Mouse (Mus musculus) lung, embryonic 15.5 days (tissue): ENCODE measurements around the gene Ssna1. TPM values are rescaled to one million over a fixed set of nuclear protein-coding genes. Genes with fewer than 3 reads are reported as not detected.
A peak's percentile ranks its signal among the peaks of the same experiment; 100 is the strongest.

Source experiments
- ATAC-seq: fragments of 200-750 bp; cut with Nextera tagmentation; 2 replicates; pipeline ENCODE4 v1.8.0; 2017; ENCODE audit warnings: moderate number of reproducible peaks, borderline replicate concordance; ENCODE audit not compliant: low FRiP score, low TSS enrichment; ENCODE audit errors: extremely low read depth
- H3K27ac ChIP-seq: fragments of 300-500 bp; sonication (generic); 2 replicates; pipeline ENCODE4 v1.5.1; 2015; ENCODE audit warnings: moderate library complexity, mild to moderate bottlenecking, inconsistent platforms
- H3K27me3 ChIP-seq: fragments of 300-500 bp; sonication (generic); 2 replicates; pipeline ENCODE4 v1.6.1; 2015; ENCODE audit warnings: inconsistent platforms
- H3K36me3 ChIP-seq: fragments of 300-500 bp; sonication (generic); 2 replicates; pipeline ENCODE4 v1.6.1; 2015; ENCODE audit warnings: inconsistent platforms
- H3K4me1 ChIP-seq: fragments of 300-500 bp; sonication (generic); 2 replicates; pipeline ENCODE4 v1.6.1; 2015; ENCODE audit warnings: inconsistent platforms
- H3K4me2 ChIP-seq: fragments of 300-500 bp; sonication (generic); 2 replicates; pipeline ENCODE4 v1.6.1; 2015; ENCODE audit warnings: inconsistent platforms, mild to moderate bottlenecking, moderate library complexity
- H3K4me3 ChIP-seq: fragments of 300-500 bp; sonication (generic); 2 replicates; pipeline ENCODE4 v1.5.1; 2015; ENCODE audit warnings: mild to moderate bottlenecking, inconsistent platforms
- H3K9ac ChIP-seq: fragments of 300-500 bp; sonication (generic); 2 replicates; pipeline ENCODE4 v1.6.1; 2015; ENCODE audit warnings: inconsistent platforms
- H3K9me3 ChIP-seq: fragments of 300-500 bp; sonication (generic); 2 replicates; pipeline ENCODE4 v1.6.1; 2016; ENCODE audit warnings: inconsistent platforms
- WGBS: fragments of 180-500 bp; shearing (Covaris S2); methylation state at CpG from one replicate; pipeline ENCODE4 v1.1.7; 2015; 5-methylcytosine and 5-hydroxymethylcytosine counted together
- polyA plus RNA-seq: library from polyadenylated mRNA; unstranded; fragments of >200 nt; fragmentation: Nextera tagmentation; extraction: Ambion mirVana; gene quantifications from 2 replicates; pipeline ENCODE4 v1.2.1, GENCODE M21; 2015

Gene Ssna1
- polyA plus RNA-seq = 229 and 239 TPM in 2 replicates

DNA sequence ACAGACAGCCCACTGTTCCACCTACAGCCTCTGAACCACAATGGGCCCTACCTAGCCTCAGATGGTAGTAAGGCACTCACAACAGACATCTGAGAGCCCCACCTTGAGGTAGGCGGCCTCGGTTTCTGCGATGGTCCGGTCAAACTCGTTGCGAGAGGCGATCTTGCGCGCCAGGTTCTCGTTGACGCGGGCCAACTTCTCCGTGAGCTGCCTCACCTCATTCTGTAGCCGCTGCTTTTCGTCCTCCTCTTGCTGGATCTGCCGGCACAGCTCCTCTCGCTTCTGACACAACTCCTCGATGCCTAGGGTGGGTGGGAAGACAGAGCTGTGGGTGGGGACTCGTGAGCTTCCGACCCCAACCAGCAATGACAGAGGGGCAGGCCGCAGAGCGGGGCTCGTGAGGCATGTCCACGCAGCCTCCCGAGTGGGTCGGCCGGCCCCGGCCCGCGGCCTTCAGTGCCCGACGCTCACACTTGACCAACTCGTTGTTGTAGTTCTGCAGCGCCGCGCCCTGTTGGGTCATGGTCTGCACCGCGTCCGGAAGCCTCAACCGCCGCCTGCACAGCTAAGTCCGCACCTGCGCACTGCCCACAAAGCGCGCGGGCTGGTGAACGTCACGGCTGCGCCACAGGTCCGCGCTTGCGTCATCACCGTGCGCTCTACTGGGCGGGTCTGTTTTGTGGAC lies at the start of gene Ssna1, which contains the start of gene Anapc2:
Ssna1 (minus strand) TSS at position 612 of the 685 bp plus-strand sequence.
Anapc2 (plus strand) TSS at position 652 of the 685 bp plus-strand sequence.
- Histone ChIP-seq H3K9me3 (no peaks in the 10 kb centered on the region), H3K4me3 (peak within 1 kb of the TSS; percentile 80), H3K4me2 (peak within 1 kb of the TSS; percentile 94), H3K27me3 (no peaks in the 10 kb centered on the region), H3K9ac (peak within 1 kb of the TSS; percentile 88), H3K36me3 (peaks cover 51% of the 10 kb centered on the region), H3K27ac (peak within 1 kb of the TSS; percentile 85), H3K4me1 (peaks cover 27% of the 10 kb centered on the region)
- under 1% methylated on average over 55 of the region's 55 CpGs for WGBS
- ATAC-seq = peak; percentile 96

DNA sequence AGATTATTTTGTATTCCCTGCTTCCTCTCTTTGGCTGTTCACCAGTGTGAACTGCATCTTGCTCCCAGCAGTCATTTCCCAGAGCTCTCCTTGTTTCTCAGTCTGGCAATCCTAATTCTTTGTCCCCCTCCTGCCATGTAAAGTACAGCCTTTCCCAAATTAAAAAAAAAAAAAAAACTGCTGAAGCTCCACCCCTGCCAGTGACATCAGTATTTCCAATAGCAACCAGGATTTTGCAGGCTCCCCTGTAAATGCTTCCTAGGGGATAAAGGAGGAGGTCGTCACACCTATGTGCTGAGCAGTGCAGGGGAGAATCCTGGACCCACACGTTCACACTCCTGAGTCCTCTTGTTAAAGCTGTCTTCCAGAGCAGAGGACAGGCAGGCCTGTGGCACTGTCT lies 47.8 kb upstream of the Ssna1 start:
- no peak for ATAC-seq
- H3K9me3 ChIP-seq = no peaks in the 10 kb centered on the region
- H3K9ac ChIP-seq = no peak overlapping the region
- H3K4me2 ChIP-seq = no peak overlapping the region
- no peak overlapping the region for H3K27ac ChIP-seq
- WGBS = 31% methylated on average over 2 of the region's 2 CpGs
- no peak overlapping the region for H3K4me3 ChIP-seq
- H3K4me1 ChIP-seq = peaks cover 9% of the 10 kb centered on the region
- peaks cover 49% of the 10 kb centered on the region for H3K27me3 ChIP-seq
- no peaks in the 10 kb centered on the region for H3K36me3 ChIP-seq

DNA sequence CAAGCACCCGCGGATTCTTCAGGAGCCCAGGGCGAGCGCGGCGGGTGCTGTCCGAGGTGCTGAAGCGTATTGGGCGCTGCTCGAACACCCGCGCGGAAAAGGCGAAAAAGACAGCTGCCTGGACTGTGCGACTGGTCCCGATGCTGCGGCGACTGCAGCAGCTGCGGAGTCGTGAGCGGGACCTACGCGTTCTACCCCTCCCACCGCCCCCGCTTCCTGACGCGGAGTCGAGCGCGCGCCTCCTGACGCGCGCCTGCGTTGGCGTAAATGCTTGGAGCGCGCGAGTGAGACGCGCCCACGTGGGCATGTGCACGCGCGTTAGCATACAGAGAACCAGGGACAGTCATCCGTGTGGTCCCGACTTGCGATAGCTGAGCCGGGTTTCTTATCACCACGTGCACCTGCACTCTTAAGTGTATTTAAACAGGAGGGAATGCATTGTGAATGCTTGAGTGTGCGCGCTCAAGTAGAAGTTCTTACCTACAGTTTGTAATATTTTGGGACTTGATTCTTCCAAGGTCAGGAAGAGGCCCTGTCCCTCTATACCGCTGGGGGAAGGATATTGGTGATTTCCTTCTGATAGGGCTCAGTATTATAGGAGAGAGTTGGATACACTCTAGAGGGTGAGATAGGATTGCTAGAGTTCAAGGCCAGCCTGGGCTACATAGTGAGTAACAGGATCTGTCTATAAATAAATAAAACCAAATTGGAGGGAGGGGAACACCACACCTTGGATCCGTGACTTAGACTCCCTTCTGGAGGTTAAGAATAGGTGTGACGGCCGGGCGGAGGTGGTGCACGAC lies 46.9 kb upstream of the Ssna1 start, which contains the start of gene Grin1:
Grin1 (minus strand) TSS at position 217 of the 803 bp plus-strand sequence.
- peak; percentile 27; the same call in 1 of the 2 replicates for ATAC-seq
- Histone ChIP-seq H3K9me3 (no peaks in the 10 kb centered on the region), H3K4me1 (peaks cover 9% of the 10 kb centered on the region), H3K9ac (no peak within 1 kb of the TSS), H3K4me2 (peak within 1 kb of the TSS; percentile 54), H3K27me3 (peaks cover 55% of the 10 kb centered on the region), H3K4me3 (peak within 1 kb of the TSS; percentile 26), H3K36me3 (no peaks in the 10 kb centered on the region), H3K27ac (no peak within 1 kb of the TSS)
- WGBS = 9% methylated on average over 58 of the region's 58 CpGs

DNA sequence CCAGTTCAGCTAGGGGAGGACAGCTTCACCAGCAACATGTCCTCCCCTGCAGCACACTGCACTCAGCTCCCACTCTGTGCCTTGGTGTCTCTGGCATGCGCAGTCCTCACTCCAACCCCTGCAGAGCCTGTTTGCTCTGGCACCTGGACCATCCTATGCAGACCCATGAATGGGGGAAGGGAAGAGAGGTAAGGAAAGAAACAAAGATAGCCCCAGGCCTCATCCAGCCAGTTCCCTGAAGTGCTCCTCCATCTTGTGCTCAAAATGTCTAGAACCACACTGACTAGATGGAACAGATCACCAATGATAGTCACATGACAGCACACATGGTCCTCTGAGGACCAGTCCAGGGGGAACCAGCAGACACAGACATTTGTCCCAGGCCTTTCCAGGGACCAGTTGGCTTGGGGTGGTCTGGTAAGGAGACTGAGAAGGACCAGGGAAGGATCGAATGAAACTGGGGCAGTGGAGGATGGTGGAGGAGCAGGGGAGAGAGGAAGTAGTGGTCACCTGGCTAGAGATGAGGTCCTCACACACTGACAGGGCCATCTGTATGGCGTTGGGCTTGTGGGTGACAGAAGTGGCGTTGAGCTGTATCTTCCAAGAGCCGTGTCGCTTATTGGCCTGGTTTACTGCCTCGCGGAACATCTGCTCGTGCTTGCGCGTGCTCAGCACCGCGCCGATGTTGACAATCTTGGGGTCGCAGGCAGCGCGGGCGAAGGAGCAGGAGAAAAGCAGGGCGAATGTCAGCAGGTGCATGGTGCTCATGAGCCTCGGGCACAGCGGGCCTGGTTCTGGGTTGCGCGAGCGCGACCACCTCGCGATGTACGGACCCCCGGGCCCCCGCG lies 46.1 kb upstream of the Ssna1 start:
- H3K4me3 ChIP-seq = peak overlapping the region; percentile 26
- H3K36me3 ChIP-seq = no peaks in the 10 kb centered on the region
- H3K4me2 ChIP-seq = peak overlapping the region; percentile 54
- no peak; the same call in 1 of the 2 replicates for ATAC-seq
- WGBS = 4% methylated on average over 31 of the region's 31 CpGs
- no peak overlapping the region for H3K27ac ChIP-seq
- peaks cover 63% of the 10 kb centered on the region for H3K27me3 ChIP-seq
- no peaks in the 10 kb centered on the region for H3K9me3 ChIP-seq
- H3K4me1 ChIP-seq = peaks cover 9% of the 10 kb centered on the region
- H3K9ac ChIP-seq = no peak overlapping the region

DNA sequence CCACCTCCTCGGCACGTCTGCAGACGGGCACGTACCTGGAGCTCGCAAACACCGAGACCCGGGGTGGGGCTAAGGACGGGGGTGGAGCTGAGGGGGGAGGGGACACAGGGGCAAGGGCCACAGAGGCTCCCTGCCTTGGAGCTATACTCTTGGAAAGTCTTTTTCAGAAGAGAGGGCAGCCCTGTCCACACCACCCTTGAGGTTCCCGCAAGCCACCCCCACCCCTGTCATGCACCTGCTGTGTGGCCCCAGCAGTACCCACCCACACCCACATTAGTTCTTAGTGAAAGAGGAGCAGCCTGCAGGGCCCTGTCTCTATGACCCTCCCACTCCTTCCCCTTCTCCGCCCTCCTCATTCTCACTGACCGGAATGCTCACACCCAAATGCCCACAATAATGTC lies 39.3 kb upstream of the Ssna1 start:
- H3K4me2 ChIP-seq = no peak overlapping the region
- no peak overlapping the region for H3K27ac ChIP-seq
- peaks cover 92% of the 10 kb centered on the region for H3K27me3 ChIP-seq
- no peaks in the 10 kb centered on the region for H3K4me1 ChIP-seq
- no peaks in the 10 kb centered on the region for H3K36me3 ChIP-seq
- ATAC-seq = no peak
- no peak overlapping the region for H3K9ac ChIP-seq
- no peak overlapping the region for H3K4me3 ChIP-seq
- 2% methylated on average over 11 of the region's 11 CpGs for WGBS
- H3K9me3 ChIP-seq = no peaks in the 10 kb centered on the region

DNA sequence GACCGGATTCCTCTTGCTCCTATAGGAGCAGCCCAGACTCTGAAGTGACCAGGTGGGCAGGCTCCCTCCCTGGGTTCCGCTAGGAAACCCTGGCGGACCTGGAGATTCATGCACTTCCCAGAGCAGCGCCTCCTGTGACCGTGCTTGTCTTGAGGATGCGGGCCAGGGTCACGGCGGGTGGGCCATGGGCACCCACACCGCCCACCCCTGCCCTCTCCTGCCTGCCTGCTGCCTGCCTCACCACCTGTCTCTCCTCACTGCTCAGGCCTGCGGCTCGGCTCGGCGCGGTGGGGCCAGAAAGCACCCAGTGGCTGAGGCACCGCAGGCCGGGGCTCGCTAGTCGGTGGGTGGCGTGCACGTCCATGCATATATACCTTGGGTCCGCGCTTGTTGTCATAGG lies 38.7 kb upstream of the Ssna1 start:
- Histone ChIP-seq H3K36me3 (no peaks in the 10 kb centered on the region), H3K4me3 (no peak overlapping the region), H3K27ac (no peak overlapping the region), H3K9me3 (no peaks in the 10 kb centered on the region), H3K4me1 (no peaks in the 10 kb centered on the region), H3K9ac (no peak overlapping the region), H3K27me3 (peaks cover 92% of the 10 kb centered on the region), H3K4me2 (no peak overlapping the region)
- ATAC-seq = no peak
- WGBS = 2% methylated on average over 22 of the region's 22 CpGs

DNA sequence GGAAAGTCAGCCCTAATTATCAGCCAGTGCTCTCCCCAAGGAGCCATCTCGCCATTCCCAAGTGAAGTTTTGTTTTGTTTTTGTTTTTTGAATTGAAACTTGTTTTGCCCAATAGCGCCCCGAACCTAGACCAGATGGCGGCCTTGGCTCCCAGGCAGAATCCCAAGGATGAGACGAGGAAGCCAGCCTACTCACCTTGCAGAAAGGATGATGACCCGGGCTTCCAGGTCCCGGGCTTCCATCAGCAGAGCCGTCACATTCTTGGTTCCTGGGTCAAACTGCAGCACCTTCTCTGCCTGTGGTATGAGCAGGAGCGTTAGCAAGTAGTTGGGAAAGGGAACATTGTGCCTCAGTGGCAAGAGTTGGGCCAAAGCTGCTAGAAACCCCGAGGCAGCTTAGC lies 37.9 kb upstream of the Ssna1 start:
- no peak overlapping the region for H3K9ac ChIP-seq
- no peak overlapping the region for H3K4me2 ChIP-seq
- no peaks in the 10 kb centered on the region for H3K9me3 ChIP-seq
- H3K27ac ChIP-seq = no peak overlapping the region
- H3K36me3 ChIP-seq = no peaks in the 10 kb centered on the region
- peaks cover 3% of the 10 kb centered on the region for H3K4me1 ChIP-seq
- WGBS = 48% methylated on average over 10 of the region's 10 CpGs
- ATAC-seq = no peak
- H3K4me3 ChIP-seq = no peak overlapping the region
- peaks cover 93% of the 10 kb centered on the region for H3K27me3 ChIP-seq

DNA sequence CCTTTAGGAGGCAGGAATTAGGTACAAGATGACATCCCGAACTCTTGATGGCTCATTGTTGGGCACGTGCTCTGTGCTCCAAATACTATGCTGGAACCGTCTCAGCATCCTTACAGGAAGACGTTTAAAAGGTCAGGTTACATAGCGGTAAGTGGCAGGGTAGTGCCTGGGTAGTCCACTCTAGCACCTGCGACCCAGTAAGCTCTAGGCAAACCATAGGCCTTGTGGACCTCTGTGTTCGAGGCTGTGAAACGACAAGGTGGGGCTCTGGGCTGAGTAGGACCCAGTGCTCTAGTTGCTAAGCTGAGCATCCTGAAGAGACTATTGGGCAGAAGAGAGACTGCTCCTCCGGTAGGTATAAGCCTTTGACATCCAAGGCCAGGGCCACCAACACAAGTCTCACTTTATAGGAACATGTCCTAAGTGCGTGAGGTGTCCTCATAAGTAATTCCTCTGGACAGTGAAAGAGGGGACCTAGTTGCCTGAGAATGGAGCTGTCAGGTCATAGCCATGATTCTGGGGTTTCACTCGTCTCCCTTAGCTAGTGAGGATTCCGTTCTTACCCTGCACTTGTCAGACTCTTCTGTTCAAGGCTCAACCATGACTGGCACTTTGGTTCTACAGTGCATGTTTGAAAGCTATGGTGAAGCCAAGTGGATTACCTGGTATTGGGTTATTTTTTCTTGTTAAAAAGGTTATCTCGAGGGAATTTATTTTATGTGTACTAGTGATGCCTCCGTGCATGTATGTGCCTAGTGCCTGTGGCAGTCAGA lies 33.5 kb upstream of the Ssna1 start:
- 42% methylated on average over 14 of the region's 14 CpGs for WGBS
- H3K27me3 ChIP-seq = peaks cover 65% of the 10 kb centered on the region
- no peaks in the 10 kb centered on the region for H3K36me3 ChIP-seq
- peaks cover 10% of the 10 kb centered on the region for H3K4me1 ChIP-seq
- peak overlapping the region; percentile 44 for H3K4me3 ChIP-seq
- no peak overlapping the region for H3K27ac ChIP-seq
- peak overlapping the region; percentile 34; the same call in 1 of the 2 replicates for H3K9ac ChIP-seq
- H3K4me2 ChIP-seq = peak overlapping the region; percentile 79
- ATAC-seq = no peak
- no peaks in the 10 kb centered on the region for H3K9me3 ChIP-seq

DNA sequence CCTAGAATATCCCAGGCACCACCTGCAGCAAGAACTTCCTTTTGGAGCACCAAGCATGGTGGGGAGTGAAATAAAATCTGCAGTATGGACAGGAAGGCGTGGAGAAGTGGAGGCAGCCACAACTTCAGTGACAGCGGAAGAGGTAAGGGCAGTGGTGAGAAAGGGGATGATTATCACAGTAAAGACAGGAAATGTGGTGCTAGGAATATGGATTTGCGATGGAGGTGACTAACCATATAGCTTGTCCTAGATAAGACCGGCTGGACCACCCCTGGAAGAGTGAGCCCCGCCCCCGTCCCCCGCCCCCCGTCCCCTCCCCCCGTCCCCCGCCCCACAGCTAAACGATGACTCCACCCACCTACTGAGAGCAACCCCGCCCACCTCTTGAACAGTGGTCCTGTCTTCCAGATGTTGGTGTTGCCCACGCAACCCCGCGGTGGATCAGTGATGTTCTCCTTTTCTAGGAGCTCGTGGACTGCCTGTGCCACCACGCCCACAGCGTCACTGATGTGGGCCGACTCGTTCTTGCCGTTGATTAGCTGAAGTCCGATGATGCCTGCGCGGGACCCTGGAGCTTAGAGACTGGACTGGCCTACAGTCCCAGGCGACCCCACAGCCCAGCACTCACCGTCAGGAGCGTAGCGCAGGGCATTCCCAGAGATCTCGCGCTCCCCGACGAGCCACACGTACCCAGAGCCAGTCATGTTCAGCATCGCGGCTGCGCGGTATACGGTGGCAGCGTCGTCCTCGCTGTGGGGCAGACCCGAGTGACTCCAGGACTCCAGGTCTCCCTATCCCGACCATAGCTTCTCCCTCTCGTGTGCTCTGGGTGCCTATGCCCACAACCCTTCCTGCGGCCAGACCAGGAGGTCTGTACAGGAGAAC lies 32.7 kb upstream of the Ssna1 start:
- H3K27me3 ChIP-seq = peaks cover 57% of the 10 kb centered on the region
- WGBS = 3% methylated on average over 43 of the region's 45 CpGs
- peak overlapping the region; percentile 34; the same call in 1 of the 2 replicates for H3K9ac ChIP-seq
- no peak overlapping the region for H3K27ac ChIP-seq
- H3K4me3 ChIP-seq = peak overlapping the region; percentile 44
- no peaks in the 10 kb centered on the region for H3K9me3 ChIP-seq
- peak overlapping the region; percentile 79 for H3K4me2 ChIP-seq
- no peaks in the 10 kb centered on the region for H3K36me3 ChIP-seq
- H3K4me1 ChIP-seq = peaks cover 10% of the 10 kb centered on the region
- peak; percentile 73 for ATAC-seq

DNA sequence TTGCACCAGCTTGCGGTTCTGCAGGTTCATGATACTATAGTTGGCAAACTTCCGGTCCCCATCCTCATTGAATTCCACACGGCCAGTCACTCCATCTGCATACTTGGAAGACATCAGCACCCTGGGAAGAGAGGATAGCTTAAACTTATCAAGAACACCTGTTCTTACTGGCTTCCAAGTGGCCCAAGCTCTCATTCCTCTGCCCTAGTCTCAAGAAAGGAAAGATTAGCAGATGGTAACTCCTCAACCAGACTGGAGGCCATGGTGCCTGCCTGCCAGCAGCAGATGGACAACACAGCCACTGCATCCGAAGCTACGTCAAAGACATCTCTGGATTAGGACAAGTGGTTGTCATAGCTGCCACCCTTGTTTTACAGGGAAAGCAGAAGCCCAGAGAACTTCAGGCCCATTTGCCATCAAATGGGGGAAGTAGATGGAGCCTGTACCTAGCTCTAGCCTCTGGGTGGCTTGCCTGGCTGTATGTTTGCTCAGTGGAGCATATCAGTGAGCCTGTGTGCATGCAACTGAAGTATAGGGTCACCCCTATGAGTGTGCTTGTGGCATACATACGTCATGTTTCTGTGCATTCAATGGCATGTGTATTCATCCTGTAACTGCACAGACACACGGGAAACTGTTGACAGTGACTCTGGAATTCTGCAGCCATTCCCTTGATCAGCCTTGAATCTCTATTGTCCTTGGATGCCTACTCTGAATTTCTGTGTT lies 31.9 kb upstream of the Ssna1 start:
- Histone ChIP-seq H3K9me3 (no peaks in the 10 kb centered on the region), H3K4me3 (peak overlapping the region; percentile 44), H3K4me1 (peaks cover 10% of the 10 kb centered on the region), H3K27ac (no peak overlapping the region), H3K36me3 (no peaks in the 10 kb centered on the region), H3K9ac (no peak overlapping the region), H3K27me3 (peaks cover 50% of the 10 kb centered on the region), H3K4me2 (peak overlapping the region; percentile 79; the same call in 1 of the 2 replicates)
- WGBS = 64% methylated on average over 7 of the region's 7 CpGs
- no peak for ATAC-seq
